Mouse (Mus musculus): ENCODE data around the gene 1700001C19Rik. TPM values are rescaled to one million over a fixed set of nuclear protein-coding genes. Genes with fewer than 3 reads are reported as not detected.

Gene 1700001C19Rik
- polyA plus RNA-seq (2012; rRNA removed): 0.19 and 0.25 TPM in 2 replicates

DNA sequence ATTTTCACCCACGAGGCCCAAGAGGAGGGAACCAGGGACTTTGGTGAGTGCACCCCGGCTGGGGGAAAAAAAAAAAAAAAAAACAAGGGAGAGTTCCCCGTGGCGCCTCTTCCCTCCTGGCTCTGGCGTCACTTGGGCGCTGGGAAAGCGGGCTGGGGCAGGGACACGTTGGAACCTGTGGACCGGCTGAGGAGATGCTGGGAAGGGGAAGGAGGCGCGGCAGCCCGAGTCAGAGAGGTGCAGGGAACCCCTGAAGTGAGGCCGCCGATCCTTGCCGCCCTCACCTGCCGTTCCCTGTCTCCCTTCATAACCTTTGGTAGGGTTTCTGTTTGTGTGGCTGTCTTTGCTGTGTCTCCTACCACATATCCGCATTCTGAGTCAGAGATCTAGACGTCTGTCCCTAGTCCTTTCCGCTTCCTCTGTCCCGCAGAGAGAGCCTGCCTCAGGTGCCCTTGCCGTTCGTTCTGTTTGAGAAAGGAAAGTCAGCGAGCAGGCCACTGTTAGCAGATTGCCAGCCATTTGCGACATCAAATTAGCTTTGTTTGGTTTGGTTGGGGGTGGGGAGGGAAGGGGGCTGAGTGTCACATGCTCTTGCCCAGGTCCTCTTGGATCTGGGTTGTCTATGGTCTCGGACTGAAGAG, at the start of gene 1700001C19Rik:
1700001C19Rik (minus strand) TSS at position 470 of the 641 bp plus-strand sequence.
- DNase-seq: no peak
- 11% methylated on average over 24 of the region's 25 CpGs for WGBS
- TF ChIP-seq CTCF (IDR thresholded peaks at IDR 0.05; ENCODE audit: borderline replicate concordance, insufficient read depth, low read depth, low read length) (no peak), POLR2A (IDR thresholded peaks at IDR 0.05; ENCODE audit: borderline replicate concordance, insufficient read depth, low read length) (no peak)
- Histone ChIP-seq H3K27ac (ENCODE audit: insufficient read depth, low read length) (no peak within 1 kb of the TSS), H3K4me3 (replicated peaks; ENCODE audit: insufficient read depth, low read depth, low read length) (peak within 1 kb of the TSS; percentile 11), H3K27me3 (ENCODE audit: control insufficient read depth, insufficient read depth, low read length) (peaks cover 3% of the 10 kb centered on the region; the same call in 1 of the 2 replicates), H3K4me1 (ENCODE audit: control insufficient read depth, insufficient read depth, low read length) (peaks cover 3% of the 10 kb centered on the region)

GRCm38 (mm10) chr17:47485791-47486190, 48.6 kb upstream of the 1700001C19Rik start:
- no peak for DNase-seq
- no peaks in the 10 kb centered on the region for H3K4me1 ChIP-seq (ENCODE audit: control insufficient read depth, insufficient read depth, low read length)
- WGBS: 53% methylated on average over 3 of the region's 3 CpGs
- H3K4me3 ChIP-seq (replicated peaks; ENCODE audit: insufficient read depth, low read depth, low read length): no peak overlapping the region
- H3K27me3 ChIP-seq (ENCODE audit: control insufficient read depth, insufficient read depth, low read length): no peaks in the 10 kb centered on the region
- no peak for TF ChIP-seq POLR2A (IDR thresholded peaks at IDR 0.05; ENCODE audit: borderline replicate concordance, insufficient read depth, low read length)
- no peak for TF ChIP-seq CTCF (IDR thresholded peaks at IDR 0.05; ENCODE audit: borderline replicate concordance, insufficient read depth, low read depth, low read length)
- no peak overlapping the region for H3K27ac ChIP-seq (ENCODE audit: insufficient read depth, low read length)

DNA sequence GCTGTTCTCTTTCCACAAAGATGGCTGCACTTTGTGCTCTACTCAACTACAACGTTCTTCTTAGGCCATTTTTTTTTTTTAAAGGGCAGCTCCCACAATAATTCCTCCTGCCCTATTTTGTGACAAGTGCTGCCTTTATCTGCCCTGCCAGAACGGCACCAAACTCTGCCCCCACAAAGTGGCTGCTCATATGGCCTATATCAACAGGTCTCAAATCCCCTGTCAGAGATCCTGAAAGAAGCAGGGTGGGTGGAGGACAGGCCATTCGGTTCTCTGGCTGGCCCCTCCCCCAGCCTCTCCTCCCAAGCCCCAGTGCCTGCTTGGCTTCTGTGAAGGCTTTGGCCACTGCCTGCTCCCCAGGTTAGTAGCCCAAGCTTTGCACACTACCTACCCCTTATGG, 47.8 kb upstream of the 1700001C19Rik start:
- Histone ChIP-seq H3K4me1 (ENCODE audit: control insufficient read depth, insufficient read depth, low read length) (no peaks in the 10 kb centered on the region), H3K4me3 (replicated peaks; ENCODE audit: insufficient read depth, low read depth, low read length) (no peak overlapping the region), H3K27ac (ENCODE audit: insufficient read depth, low read length) (no peak overlapping the region), H3K27me3 (ENCODE audit: control insufficient read depth, insufficient read depth, low read length) (no peaks in the 10 kb centered on the region)
- TF ChIP-seq POLR2A (IDR thresholded peaks at IDR 0.05; ENCODE audit: borderline replicate concordance, insufficient read depth, low read length) (no peak), CTCF (IDR thresholded peaks at IDR 0.05; ENCODE audit: borderline replicate concordance, insufficient read depth, low read depth, low read length) (no peak)
- no peak for DNase-seq
- 11% methylated on average over 3 of the region's 3 CpGs for WGBS

DNA sequence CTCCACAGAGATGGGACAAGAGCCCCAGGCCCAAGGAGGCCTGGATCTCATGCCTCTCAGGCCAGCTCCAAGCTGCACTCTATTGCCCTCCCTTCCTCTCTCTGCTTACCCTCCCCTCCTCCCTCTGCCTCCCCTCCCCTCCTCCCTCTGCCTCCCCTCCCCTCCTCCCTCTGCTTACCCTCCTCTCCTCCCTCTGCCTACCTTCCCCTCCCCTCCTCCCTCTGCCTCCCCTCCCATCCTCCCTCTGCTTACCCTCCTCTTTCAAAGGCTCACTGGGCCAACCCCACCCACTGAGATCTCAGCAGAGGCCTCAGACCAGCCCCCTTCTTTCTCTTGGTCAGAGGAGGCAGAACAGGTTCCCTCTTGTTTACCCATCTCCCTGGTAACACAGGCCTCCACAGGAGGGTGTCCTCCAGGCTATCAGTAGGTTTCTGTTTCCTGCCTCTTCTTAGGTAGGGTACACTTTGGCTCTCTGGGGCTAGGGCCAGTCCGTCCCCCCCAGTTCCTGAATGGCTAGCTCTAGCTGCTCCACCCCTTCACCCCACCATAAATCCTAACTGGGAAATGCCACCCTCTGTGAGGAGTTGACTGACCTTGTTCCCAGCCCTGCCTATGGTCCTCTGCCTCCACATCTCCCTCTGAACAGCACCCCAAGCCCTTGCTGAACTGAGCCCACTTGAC, 47.2 kb upstream of the 1700001C19Rik start:
- H3K4me3 ChIP-seq (replicated peaks; ENCODE audit: insufficient read depth, low read depth, low read length): no peak overlapping the region
- no peaks in the 10 kb centered on the region for H3K4me1 ChIP-seq (ENCODE audit: control insufficient read depth, insufficient read depth, low read length)
- no peak overlapping the region for H3K27ac ChIP-seq (ENCODE audit: insufficient read depth, low read length)
- TF ChIP-seq CTCF (IDR thresholded peaks at IDR 0.05; ENCODE audit: borderline replicate concordance, insufficient read depth, low read depth, low read length): no peak
- TF ChIP-seq POLR2A (IDR thresholded peaks at IDR 0.05; ENCODE audit: borderline replicate concordance, insufficient read depth, low read length): no peak
- no peak for DNase-seq
- 33% methylated on average over 1 of the region's 1 CpGs for whole genome bisulfite sequencing
- no peaks in the 10 kb centered on the region for H3K27me3 ChIP-seq (ENCODE audit: control insufficient read depth, insufficient read depth, low read length)

GRCm38 (mm10) chr17:47482401-47482800, 45.2 kb upstream of the 1700001C19Rik start:
- TF ChIP-seq CTCF (IDR thresholded peaks at IDR 0.05; ENCODE audit: borderline replicate concordance, insufficient read depth, low read depth, low read length) (peak; percentile 71), POLR2A (IDR thresholded peaks at IDR 0.05; ENCODE audit: borderline replicate concordance, insufficient read depth, low read length) (no peak)
- WGBS: 28% methylated on average over 2 of the region's 2 CpGs
- Histone ChIP-seq H3K27me3 (ENCODE audit: control insufficient read depth, insufficient read depth, low read length) (no peaks in the 10 kb centered on the region), H3K4me3 (replicated peaks; ENCODE audit: insufficient read depth, low read depth, low read length) (no peak overlapping the region), H3K27ac (ENCODE audit: insufficient read depth, low read length) (no peak overlapping the region), H3K4me1 (ENCODE audit: control insufficient read depth, insufficient read depth, low read length) (no peaks in the 10 kb centered on the region)
- DNase-seq: peak in 1 of 2 experiments; percentile 47

DNA sequence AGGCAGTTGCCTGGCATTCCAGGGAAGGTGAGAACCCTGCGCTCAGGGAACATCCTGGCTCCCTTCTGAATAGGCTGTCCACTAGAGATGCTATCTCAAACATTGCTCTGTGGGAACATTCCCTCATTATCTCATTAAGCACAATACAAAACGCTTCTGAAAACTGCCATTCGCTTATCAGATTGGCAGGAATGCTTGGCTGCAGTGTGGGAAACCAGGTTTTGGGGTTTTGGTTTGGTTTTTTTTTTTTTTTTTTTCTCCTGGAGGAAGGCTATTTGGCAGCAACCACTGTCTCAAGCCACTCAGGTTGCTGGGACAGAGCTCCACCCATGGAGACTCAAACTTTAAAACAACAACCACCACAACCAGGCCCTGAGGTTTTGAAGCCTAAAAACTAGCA, 42.7 kb upstream of the 1700001C19Rik start:
- Histone ChIP-seq H3K4me1 (ENCODE audit: control insufficient read depth, insufficient read depth, low read length) (no peaks in the 10 kb centered on the region), H3K27ac (ENCODE audit: insufficient read depth, low read length) (no peak overlapping the region), H3K4me3 (replicated peaks; ENCODE audit: insufficient read depth, low read depth, low read length) (no peak overlapping the region), H3K27me3 (ENCODE audit: control insufficient read depth, insufficient read depth, low read length) (no peaks in the 10 kb centered on the region)
- WGBS: 73% methylated on average over 3 of the region's 3 CpGs
- DNase-seq: no peak
- no peak for TF ChIP-seq POLR2A (IDR thresholded peaks at IDR 0.05; ENCODE audit: borderline replicate concordance, insufficient read depth, low read length)

GRCm38 (mm10) chr17:47475714-47476113, 38.5 kb upstream of the 1700001C19Rik start:
- H3K27ac ChIP-seq (ENCODE audit: insufficient read depth, low read length): no peak overlapping the region
- no peak overlapping the region for H3K4me3 ChIP-seq (replicated peaks; ENCODE audit: insufficient read depth, low read depth, low read length)
- 64% methylated on average over 3 of the region's 3 CpGs for WGBS
- TF ChIP-seq POLR2A (IDR thresholded peaks at IDR 0.05; ENCODE audit: borderline replicate concordance, insufficient read depth, low read length) (no peak), CTCF (IDR thresholded peaks at IDR 0.05; ENCODE audit: borderline replicate concordance, insufficient read depth, low read depth, low read length) (no peak)
- no peaks in the 10 kb centered on the region for H3K27me3 ChIP-seq (ENCODE audit: control insufficient read depth, insufficient read depth, low read length)
- H3K4me1 ChIP-seq (ENCODE audit: control insufficient read depth, insufficient read depth, low read length): peaks cover 5% of the 10 kb centered on the region; the same call in 1 of the 2 replicates
- no peak for DNase-seq

- Histone ChIP-seq H3K4me1 (ENCODE audit: control insufficient read depth, insufficient read depth, low read length) (peaks cover 10% of the 10 kb centered on the region), H3K27me3 (ENCODE audit: control insufficient read depth, insufficient read depth, low read length) (no peaks in the 10 kb centered on the region), H3K4me3 (replicated peaks; ENCODE audit: insufficient read depth, low read depth, low read length) (no peak overlapping the region), H3K27ac (ENCODE audit: insufficient read depth, low read length) (no peak overlapping the region)
- no peak for DNase-seq
- no peak for TF ChIP-seq CTCF (IDR thresholded peaks at IDR 0.05; ENCODE audit: borderline replicate concordance, insufficient read depth, low read depth, low read length)
- no peak for TF ChIP-seq POLR2A (IDR thresholded peaks at IDR 0.05; ENCODE audit: borderline replicate concordance, insufficient read depth, low read length)
- 84% methylated on average over 4 of the region's 4 CpGs for WGBS
These were observed 38.0 kb upstream of the 1700001C19Rik start for GRCm38 (mm10) chr17:47475181-47475580.
